Mouse (Mus musculus) skeletal muscle tissue, adult 2 months (tissue): ENCODE measurements at regions not wholly inside any gene's neighbourhood (a gene's known extent, or its start where the extent isn't known, plus 50 kb on each side); places are given as distances from the start of the nearest gene placed in this dataset.

Experiments used
- DNase-seq: peaks from one replicate; pipeline ENCODE4 v3.0.0-alpha.2; 2012; ENCODE audit warnings: low read depth, low spot score

GRCm38 (mm10) chr1:80131354-80131753 is 86.9 kb downstream of the Fam124b start:
- no peak for DNase-seq

- DNase-seq: no peak
Observed at GRCm38 (mm10) chr1:80123966-80124365, 94.3 kb downstream of the Fam124b start.

GRCm38 (mm10) chr1:80115913-80116312 is 102.4 kb downstream of the Fam124b start:
- DNase-seq: no peak

GRCm38 (mm10) chr1:80107747-80108476 is 110.4 kb downstream of the Fam124b start:
- DNase-seq: no peak

- DNase-seq: no peak
Observed at GRCm38 (mm10) chr1:80106269-80106668, 112.0 kb downstream of the Fam124b start.

- no peak for DNase-seq
Observed at GRCm38 (mm10) chr1:80098266-80098665, 120.0 kb downstream of the Fam124b start.

- no peak for DNase-seq
Observed at GRCm38 (mm10) chr1:80091800-80092199, 126.5 kb downstream of the Fam124b start.

GRCm38 (mm10) chr1:80091350-80091749 is 126.9 kb downstream of the Fam124b start:
- peak; percentile 19 for DNase-seq

GRCm38 (mm10) chr1:80088651-80089050 is 129.6 kb downstream of the Fam124b start:
- no peak for DNase-seq

- no peak for DNase-seq
Observed at GRCm38 (mm10) chr1:80076357-80076756, 141.9 kb downstream of the Fam124b start.

- no peak for DNase-seq
Observed at GRCm38 (mm10) chr1:80074376-80074775, 143.9 kb downstream of the Fam124b start.

- DNase-seq: peak; percentile 7
Observed at GRCm38 (mm10) chr1:80073950-80074349, 144.3 kb downstream of the Fam124b start.

- DNase-seq: no peak
Observed at GRCm38 (mm10) chr1:80069141-80069540, 149.1 kb downstream of the Fam124b start.

- DNase-seq: no peak
Observed at GRCm38 (mm10) chr1:80062121-80062520, 156.2 kb downstream of the Fam124b start.

- DNase-seq: no peak
Observed at GRCm38 (mm10) chr1:80061632-80062031, 156.6 kb downstream of the Fam124b start.

- DNase-seq: no peak
Observed at GRCm38 (mm10) chr1:80045141-80045540, 173.1 kb downstream of the Fam124b start.

GRCm38 (mm10) chr1:80040409-80040808 is 177.9 kb downstream of the Fam124b start:
- no peak for DNase-seq

- DNase-seq: no peak
Observed at GRCm38 (mm10) chr1:80039891-80040290, 178.4 kb downstream of the Fam124b start.

- peak; percentile 41 for DNase-seq
Observed at GRCm38 (mm10) chr1:80039161-80039560, 178.2 kb upstream of the Serpine2 start.

- no peak for DNase-seq
Observed at GRCm38 (mm10) chr1:80038059-80038458, 177.1 kb upstream of the Serpine2 start.

GRCm38 (mm10) chr1:80036436-80036835 is 175.5 kb upstream of the Serpine2 start:
- DNase-seq: no peak

GRCm38 (mm10) chr1:80033522-80033921 is 172.5 kb upstream of the Serpine2 start:
- DNase-seq: no peak

- no peak for DNase-seq
Observed at GRCm38 (mm10) chr1:80033121-80033520, 172.1 kb upstream of the Serpine2 start.

GRCm38 (mm10) chr1:80032464-80032863 is 171.5 kb upstream of the Serpine2 start:
- no peak for DNase-seq
